Mouse (Mus musculus): ENCODE results near the gene Spock1. TPM values are rescaled to one million over a fixed set of nuclear protein-coding genes. Genes with fewer than 3 reads are reported as not detected.

Spock1 gene
- polyA plus RNA-seq, 1 experiment from 2014 or later = 0.77 TPM

DNA sequence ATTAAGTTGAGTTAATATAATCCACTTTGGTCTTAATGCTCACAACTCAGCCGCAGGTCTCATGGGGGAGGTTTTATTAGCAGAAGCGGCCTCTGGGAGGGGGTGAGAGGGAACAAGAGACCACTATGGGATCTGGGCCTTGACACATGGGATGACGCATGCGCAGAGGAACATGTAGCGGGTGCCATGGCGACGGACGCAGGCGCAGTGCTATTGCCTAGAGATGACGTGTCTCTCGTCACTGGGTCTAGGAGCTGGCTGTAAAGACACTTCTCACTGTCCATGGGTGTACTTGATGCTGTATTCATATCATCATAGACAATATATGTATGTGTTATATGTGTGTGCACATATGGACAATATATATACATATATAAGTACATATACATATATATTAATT, 29.3 kb downstream of the Spock1 start:
- H3K36me3 ChIP-seq (ENCODE audit: control insufficient read depth, insufficient read depth) = no peaks in the 10 kb centered on the region
- H3K9ac ChIP-seq (ENCODE audit: low read length) = no peak overlapping the region
- no peak overlapping the region for H3K4me2 ChIP-seq (ENCODE audit: low read depth, low read length)
- no peak overlapping the region for H3K4me3 ChIP-seq (ENCODE audit: low read length)
- no peak for ATAC-seq (replicated peaks; ENCODE audit: extremely low read depth, insufficient read depth, low FRiP score)
- H3K4me1 ChIP-seq (ENCODE audit: control insufficient read depth, insufficient read depth, low read length) = no peaks in the 10 kb centered on the region
- H3K27ac ChIP-seq (ENCODE audit: low read length) = no peak overlapping the region
- no peaks in the 10 kb centered on the region for H3K27me3 ChIP-seq (ENCODE audit: control insufficient read depth, insufficient read depth, low read length)
- no peaks in the 10 kb centered on the region for H3K9me3 ChIP-seq (replicated peaks; ENCODE audit: control insufficient read depth, low read length)
- 91% methylated on average over 11 of the region's 11 CpGs for WGBS

DNA sequence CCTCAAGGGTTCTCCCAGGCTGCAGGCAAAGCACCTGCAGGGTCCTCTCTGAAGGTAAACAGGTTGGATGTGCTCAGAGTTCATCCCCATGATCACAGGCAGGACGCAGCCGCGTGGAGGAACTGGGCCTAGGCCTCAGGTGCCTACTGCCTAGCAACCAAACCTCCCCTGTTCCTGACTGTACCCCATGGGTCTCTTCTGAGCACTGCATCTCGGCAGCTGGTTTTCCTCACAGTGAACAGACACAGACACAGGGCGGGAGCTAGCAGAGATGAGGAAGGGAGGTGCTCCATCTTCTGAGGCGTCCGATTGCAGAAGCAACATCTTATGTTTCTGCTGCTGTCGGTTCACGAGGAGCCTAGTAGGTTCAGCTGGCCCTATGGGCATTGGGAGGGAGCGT, 30.4 kb downstream of the Spock1 start:
- WGBS = 56% methylated on average over 10 of the region's 10 CpGs
- no peak overlapping the region for H3K4me2 ChIP-seq (ENCODE audit: low read depth, low read length)
- H3K27ac ChIP-seq (ENCODE audit: low read length) = no peak overlapping the region
- no peaks in the 10 kb centered on the region for H3K4me1 ChIP-seq (ENCODE audit: control insufficient read depth, insufficient read depth, low read length)
- H3K9me3 ChIP-seq (replicated peaks; ENCODE audit: control insufficient read depth, low read length) = no peaks in the 10 kb centered on the region
- H3K27me3 ChIP-seq (ENCODE audit: control insufficient read depth, insufficient read depth, low read length) = no peaks in the 10 kb centered on the region
- H3K36me3 ChIP-seq (ENCODE audit: control insufficient read depth, insufficient read depth) = no peaks in the 10 kb centered on the region
- no peak overlapping the region for H3K9ac ChIP-seq (ENCODE audit: low read length)
- no peak overlapping the region for H3K4me3 ChIP-seq (ENCODE audit: low read length)
- ATAC-seq (replicated peaks; ENCODE audit: extremely low read depth, insufficient read depth, low FRiP score) = no peak

GRCm38 (mm10) chr13:57876966-57877365, 31.2 kb downstream of the Spock1 start:
- Histone ChIP-seq H3K4me2 (ENCODE audit: low read depth, low read length) (no peak overlapping the region), H3K27ac (ENCODE audit: low read length) (no peak overlapping the region), H3K4me3 (ENCODE audit: low read length) (no peak overlapping the region), H3K9me3 (replicated peaks; ENCODE audit: control insufficient read depth, low read length) (no peaks in the 10 kb centered on the region), H3K36me3 (ENCODE audit: control insufficient read depth, insufficient read depth) (no peaks in the 10 kb centered on the region), H3K9ac (ENCODE audit: low read length) (no peak overlapping the region), H3K4me1 (ENCODE audit: control insufficient read depth, insufficient read depth, low read length) (no peaks in the 10 kb centered on the region), H3K27me3 (ENCODE audit: control insufficient read depth, insufficient read depth, low read length) (no peaks in the 10 kb centered on the region)
- WGBS = 82% methylated on average over 5 of the region's 5 CpGs
- no peak for ATAC-seq (replicated peaks; ENCODE audit: extremely low read depth, insufficient read depth, low FRiP score)

GRCm38 (mm10) chr13:57870058-57870457, 38.1 kb downstream of the Spock1 start:
- H3K4me2 ChIP-seq (ENCODE audit: low read depth, low read length) = no peak overlapping the region
- H3K27ac ChIP-seq (ENCODE audit: low read length) = no peak overlapping the region
- H3K4me3 ChIP-seq (ENCODE audit: low read length) = no peak overlapping the region
- no peak overlapping the region for H3K9ac ChIP-seq (ENCODE audit: low read length)
- WGBS = 77% methylated on average over 4 of the region's 4 CpGs
- H3K36me3 ChIP-seq (ENCODE audit: control insufficient read depth, insufficient read depth) = no peaks in the 10 kb centered on the region
- H3K27me3 ChIP-seq (ENCODE audit: control insufficient read depth, insufficient read depth, low read length) = no peaks in the 10 kb centered on the region
- no peaks in the 10 kb centered on the region for H3K9me3 ChIP-seq (replicated peaks; ENCODE audit: control insufficient read depth, low read length)
- no peaks in the 10 kb centered on the region for H3K4me1 ChIP-seq (ENCODE audit: control insufficient read depth, insufficient read depth, low read length)
- ATAC-seq (replicated peaks; ENCODE audit: extremely low read depth, insufficient read depth, low FRiP score) = no peak

DNA sequence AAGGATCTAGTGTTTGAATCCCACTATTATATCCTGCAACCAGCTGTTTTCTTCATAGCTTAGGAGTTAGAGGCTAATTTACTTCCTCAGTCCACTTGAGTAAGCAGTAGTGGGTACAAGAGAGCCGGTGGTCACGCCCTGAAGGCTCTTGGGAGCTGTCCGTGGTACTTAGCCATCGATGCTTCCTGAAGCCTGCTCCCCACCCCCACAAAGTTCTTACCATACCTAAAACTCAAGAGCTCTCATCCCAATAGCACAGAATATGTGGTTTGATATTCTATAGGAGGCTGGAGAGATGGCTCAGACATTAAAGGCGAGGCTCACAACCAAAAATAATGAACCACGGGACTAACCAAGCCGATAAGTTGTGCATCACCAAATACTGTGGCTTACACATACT, 40.5 kb downstream of the Spock1 start:
- Histone ChIP-seq H3K27ac (ENCODE audit: low read length) (no peak overlapping the region), H3K27me3 (ENCODE audit: control insufficient read depth, insufficient read depth, low read length) (no peaks in the 10 kb centered on the region), H3K4me3 (ENCODE audit: low read length) (no peak overlapping the region), H3K9me3 (replicated peaks; ENCODE audit: control insufficient read depth, low read length) (no peaks in the 10 kb centered on the region), H3K4me1 (ENCODE audit: control insufficient read depth, insufficient read depth, low read length) (no peaks in the 10 kb centered on the region), H3K36me3 (ENCODE audit: control insufficient read depth, insufficient read depth) (no peaks in the 10 kb centered on the region), H3K4me2 (ENCODE audit: low read depth, low read length) (no peak overlapping the region), H3K9ac (ENCODE audit: low read length) (no peak overlapping the region)
- ATAC-seq (replicated peaks; ENCODE audit: extremely low read depth, insufficient read depth, low FRiP score) = no peak
- 51% methylated on average over 7 of the region's 7 CpGs for WGBS

DNA sequence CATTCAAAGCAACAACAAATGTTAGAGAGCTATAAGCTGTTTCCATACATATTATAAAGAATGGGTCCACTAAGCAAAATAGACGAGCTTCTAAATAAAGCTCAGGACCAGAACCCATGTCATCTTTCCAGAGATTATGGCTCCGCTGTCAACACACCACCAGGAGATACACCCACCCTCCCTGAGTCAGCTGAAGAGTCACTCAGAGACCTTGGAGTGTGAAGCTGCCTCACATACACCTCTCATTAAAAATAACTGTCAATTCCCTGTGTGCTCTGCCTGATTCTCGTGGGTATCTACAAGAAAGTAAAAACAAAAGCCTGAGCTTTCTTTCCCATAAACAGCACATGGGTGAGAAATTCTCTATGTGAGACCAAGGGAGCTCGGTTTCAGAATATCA, 43.1 kb downstream of the Spock1 start:
- H3K9ac ChIP-seq (ENCODE audit: low read length) = no peak overlapping the region
- H3K27me3 ChIP-seq (ENCODE audit: control insufficient read depth, insufficient read depth, low read length) = no peaks in the 10 kb centered on the region
- no peaks in the 10 kb centered on the region for H3K9me3 ChIP-seq (replicated peaks; ENCODE audit: control insufficient read depth, low read length)
- H3K36me3 ChIP-seq (ENCODE audit: control insufficient read depth, insufficient read depth) = no peaks in the 10 kb centered on the region
- H3K4me1 ChIP-seq (ENCODE audit: control insufficient read depth, insufficient read depth, low read length) = no peaks in the 10 kb centered on the region
- no peak overlapping the region for H3K4me2 ChIP-seq (ENCODE audit: low read depth, low read length)
- H3K27ac ChIP-seq (ENCODE audit: low read length) = no peak overlapping the region
- WGBS = 56% methylated on average over 4 of the region's 4 CpGs
- ATAC-seq (replicated peaks; ENCODE audit: extremely low read depth, insufficient read depth, low FRiP score) = no peak
- H3K4me3 ChIP-seq (ENCODE audit: low read length) = no peak overlapping the region

DNA sequence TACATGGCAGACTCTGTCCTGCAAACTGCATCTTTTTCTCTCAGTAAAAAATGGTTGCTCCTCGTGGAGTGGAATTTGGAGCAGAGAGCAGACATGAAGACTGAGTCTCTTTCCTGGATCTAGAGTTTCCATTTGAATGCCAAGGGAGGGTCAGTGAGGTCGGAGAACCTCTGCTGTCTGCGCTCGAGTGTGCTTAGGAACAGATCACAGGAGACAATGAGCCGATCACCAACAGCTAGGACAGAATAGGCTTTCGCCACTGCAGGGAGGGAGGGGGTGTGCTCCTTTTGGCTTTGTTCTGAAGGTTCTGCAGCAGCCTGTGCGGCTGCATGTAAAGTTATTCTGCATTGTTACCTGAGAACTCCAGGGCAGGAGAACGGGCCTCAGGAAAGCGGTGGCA, 49.6 kb downstream of the Spock1 start:
- WGBS = 58% methylated on average over 9 of the region's 9 CpGs
- no peaks in the 10 kb centered on the region for H3K36me3 ChIP-seq (ENCODE audit: control insufficient read depth, insufficient read depth)
- H3K4me2 ChIP-seq (ENCODE audit: low read depth, low read length) = no peak overlapping the region
- no peak overlapping the region for H3K4me3 ChIP-seq (ENCODE audit: low read length)
- no peaks in the 10 kb centered on the region; the same call in 1 of the 2 replicates for H3K27me3 ChIP-seq (ENCODE audit: control insufficient read depth, insufficient read depth, low read length)
- ATAC-seq (replicated peaks; ENCODE audit: extremely low read depth, insufficient read depth, low FRiP score) = no peak
- H3K9ac ChIP-seq (ENCODE audit: low read length) = no peak overlapping the region
- no peaks in the 10 kb centered on the region for H3K4me1 ChIP-seq (ENCODE audit: control insufficient read depth, insufficient read depth, low read length)
- no peaks in the 10 kb centered on the region for H3K9me3 ChIP-seq (replicated peaks; ENCODE audit: control insufficient read depth, low read length)
- no peak overlapping the region for H3K27ac ChIP-seq (ENCODE audit: low read length)

GRCm38 (mm10) chr13:57857016-57857415, 51.1 kb downstream of the Spock1 start:
- WGBS = 83% methylated on average over 3 of the region's 3 CpGs
- no peaks in the 10 kb centered on the region; the same call in 1 of the 2 replicates for H3K27me3 ChIP-seq (ENCODE audit: control insufficient read depth, insufficient read depth, low read length)
- ATAC-seq (replicated peaks; ENCODE audit: extremely low read depth, insufficient read depth, low FRiP score) = no peak
- H3K27ac ChIP-seq (ENCODE audit: low read length) = no peak overlapping the region
- H3K9me3 ChIP-seq (replicated peaks; ENCODE audit: control insufficient read depth, low read length) = no peaks in the 10 kb centered on the region
- H3K4me1 ChIP-seq (ENCODE audit: control insufficient read depth, insufficient read depth, low read length) = no peaks in the 10 kb centered on the region
- no peaks in the 10 kb centered on the region for H3K36me3 ChIP-seq (ENCODE audit: control insufficient read depth, insufficient read depth)
- H3K9ac ChIP-seq (ENCODE audit: low read length) = no peak overlapping the region
- no peak overlapping the region for H3K4me2 ChIP-seq (ENCODE audit: low read depth, low read length)
- no peak overlapping the region for H3K4me3 ChIP-seq (ENCODE audit: low read length)

DNA sequence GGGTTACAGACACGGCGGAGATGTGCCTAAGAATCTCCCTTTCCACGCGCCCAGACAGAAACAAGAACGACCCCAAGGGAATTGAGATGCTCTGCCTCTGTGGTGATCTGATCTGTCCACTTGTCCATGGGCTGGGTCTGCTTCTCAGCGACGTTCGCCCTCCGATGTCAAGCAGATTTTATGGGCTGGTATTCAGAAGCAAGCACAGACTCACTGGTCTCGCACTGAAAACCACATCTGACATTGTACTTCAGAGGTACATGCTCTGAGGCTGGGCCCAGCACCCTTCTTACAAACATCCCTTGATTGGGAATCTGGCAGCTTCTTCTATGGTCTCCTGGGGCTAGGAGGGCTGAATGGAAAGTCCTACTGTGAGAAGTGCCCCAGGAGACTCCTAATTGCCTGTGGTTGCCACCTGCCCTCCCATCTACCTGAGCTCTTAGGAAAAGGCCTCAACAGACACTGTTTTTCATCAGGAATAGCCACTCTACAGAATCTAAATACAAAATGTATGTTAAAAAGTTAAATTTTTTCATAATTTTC, 51.8 kb downstream of the Spock1 start:
- Histone ChIP-seq H3K27ac (ENCODE audit: low read length) (no peak overlapping the region), H3K9me3 (replicated peaks; ENCODE audit: control insufficient read depth, low read length) (no peaks in the 10 kb centered on the region), H3K4me2 (ENCODE audit: low read depth, low read length) (no peak overlapping the region), H3K9ac (ENCODE audit: low read length) (no peak overlapping the region), H3K36me3 (ENCODE audit: control insufficient read depth, insufficient read depth) (no peaks in the 10 kb centered on the region), H3K4me3 (ENCODE audit: low read length) (no peak overlapping the region), H3K4me1 (ENCODE audit: control insufficient read depth, insufficient read depth, low read length) (no peaks in the 10 kb centered on the region), H3K27me3 (ENCODE audit: control insufficient read depth, insufficient read depth, low read length) (no peaks in the 10 kb centered on the region; the same call in 1 of the 2 replicates)
- no peak for ATAC-seq (replicated peaks; ENCODE audit: extremely low read depth, insufficient read depth, low FRiP score)
- whole genome bisulfite sequencing = 86% methylated on average over 10 of the region's 10 CpGs
